ENCODE assay signal across 13 mouse cellular contexts in the genomic region with DNA sequence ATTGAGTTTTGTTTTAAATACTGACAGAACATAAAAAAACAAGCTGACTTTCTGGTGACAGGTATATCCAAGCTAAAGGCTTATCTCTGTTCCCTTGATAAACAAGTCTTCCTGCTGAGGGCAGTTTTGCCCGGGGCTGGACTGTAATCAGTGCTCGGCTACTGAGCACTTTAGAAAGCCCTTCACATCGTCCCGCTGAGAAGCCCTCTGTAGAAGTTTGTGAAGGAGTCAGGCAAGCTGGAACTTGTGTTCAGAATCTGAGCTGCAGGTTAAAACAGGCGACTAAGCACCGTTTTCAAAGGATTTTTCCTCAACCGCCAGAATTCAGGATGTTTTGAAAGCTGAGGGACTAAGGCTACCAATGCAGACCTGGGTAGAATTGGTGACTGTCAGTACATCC. TPM values are rescaled to one million over a fixed set of nuclear protein-coding genes. Genes with fewer than 3 reads are reported as not detected.
DNase-seq lines count a peak whose midpoint lies in the region; ATAC-seq lines count a peak whose summit lies in the region.
"Had no signal": no experiment of that assay in that cellular context is flagged by ENCODE, and none has a peak within 500 bp of the region (broad histone marks: within the 10 kb centered on the region; RNA-seq: fewer than 3 reads in every experiment).

No protein-coding gene starts in this region.

- 1% methylated on average over 7 of the region's 7 CpGs for WGBS in forebrain, embryonic 10.5 days
- 1% methylated on average over 7 of the region's 7 CpGs for WGBS in forebrain, embryonic 14.5 days
- 3% methylated on average over 7 of the region's 7 CpGs for WGBS in hindbrain, embryonic 11.5 days
- 1% methylated on average over 7 of the region's 7 CpGs for WGBS in hindbrain, embryonic 12.5 days

- no peak for DNase-seq in forebrain, embryonic 10.5 days (ENCODE audit: extremely low spot score, low spot score)
- no peak for DNase-seq in forebrain, embryonic 14.5 days (ENCODE audit: low spot score)
- DNase-seq in hindbrain, embryonic 11.5 days (ENCODE audit: low spot score) = peak; percentile 41
- DNase-seq in embryo, embryonic 10.5 days (ENCODE audit: low spot score) = peak; percentile 71
- peak; percentile 19 for DNase-seq in liver
- DNase-seq in lung, postnatal 36 days = no peak
- DNase-seq in cerebellum, adult 11 months = no peak
- DNase-seq: cerebellum, adult 8-10 months; kidney, postnatal 25 days; lung, adult 18-20 months had no signal

- H3K9ac ChIP-seq in forebrain, embryonic 14.5 days (ENCODE audit: low read length) = no peak overlapping the region
- no peak overlapping the region for H3K9ac ChIP-seq in hindbrain, embryonic 11.5 days (ENCODE audit: low read depth, low read length)
- no peak overlapping the region for H3K9ac ChIP-seq in hindbrain, embryonic 12.5 days
- H3K9ac ChIP-seq: hindbrain, embryonic 15.5 days had no signal

- peak overlapping the region; percentile 23; the same call in 1 of the 2 replicates for H3K4me3 ChIP-seq in forebrain, embryonic 10.5 days
- no peak overlapping the region for H3K4me3 ChIP-seq in forebrain, embryonic 14.5 days (ENCODE audit: low read depth, low read length)
- no peak overlapping the region for H3K4me3 ChIP-seq in hindbrain, embryonic 11.5 days (ENCODE audit: low read depth, low read length)
- no peak overlapping the region for H3K4me3 ChIP-seq in hindbrain, embryonic 12.5 days
- H3K4me3 ChIP-seq: hindbrain, embryonic 15.5 days had no signal

- H3K4me1 ChIP-seq in forebrain, embryonic 10.5 days = peaks cover 44% of the 10 kb centered on the region
- 0 out of 2 replicates have a peak, but pooled peaks cover 3% of the 10 kb centered on the region for H3K4me1 ChIP-seq in forebrain, embryonic 14.5 days (ENCODE audit: control insufficient read depth, insufficient read depth, low read length)
- no peaks in the 10 kb centered on the region for H3K4me1 ChIP-seq in hindbrain, embryonic 11.5 days (replicated peaks; ENCODE audit: control insufficient read depth, insufficient read depth, low read length)
- peaks cover 9% of the 10 kb centered on the region; the same call in 1 of the 2 replicates for H3K4me1 ChIP-seq in hindbrain, embryonic 12.5 days

- H3K4me2 ChIP-seq in forebrain, embryonic 14.5 days (ENCODE audit: low read length) = no peak overlapping the region
- H3K4me2 ChIP-seq in hindbrain, embryonic 11.5 days (replicated peaks; ENCODE audit: low read depth, low read length) = 0 out of 2 replicates have a peak overlapping the region, but pooled peaks have one; percentile 17
- H3K4me2 ChIP-seq in hindbrain, embryonic 12.5 days (replicated peaks) = no peak overlapping the region
- H3K4me2 ChIP-seq: hindbrain, embryonic 15.5 days had no signal

- H3K36me3 ChIP-seq in forebrain, embryonic 10.5 days (replicated peaks) = no peaks in the 10 kb centered on the region
- H3K36me3 ChIP-seq in forebrain, embryonic 14.5 days (ENCODE audit: control insufficient read depth, insufficient read depth, low read length) = no peaks in the 10 kb centered on the region
- H3K36me3 ChIP-seq in hindbrain, embryonic 11.5 days (ENCODE audit: control insufficient read depth, insufficient read depth, low read length) = no peaks in the 10 kb centered on the region
- no peaks in the 10 kb centered on the region for H3K36me3 ChIP-seq in hindbrain, embryonic 12.5 days
- H3K36me3 ChIP-seq: hindbrain, embryonic 15.5 days had no signal

- peak overlapping the region; percentile 67 for H3K27ac ChIP-seq in forebrain, embryonic 10.5 days
- H3K27ac ChIP-seq in forebrain, embryonic 14.5 days (ENCODE audit: low read depth, low read length) = no peak overlapping the region
- no peak overlapping the region for H3K27ac ChIP-seq in hindbrain, embryonic 11.5 days (ENCODE audit: low read depth, low read length)
- H3K27ac ChIP-seq in hindbrain, embryonic 12.5 days = no peak overlapping the region
- H3K27ac ChIP-seq: hindbrain, embryonic 15.5 days had no signal

- no peak for ATAC-seq in forebrain, embryonic 14.5 days
- ATAC-seq in hindbrain, embryonic 11.5 days (ENCODE audit: low FRiP score) = no peak
- ATAC-seq in hindbrain, embryonic 12.5 days (ENCODE audit: low FRiP score) = no peak

- no peaks in the 10 kb centered on the region for H3K9me3 ChIP-seq in forebrain, embryonic 10.5 days
- H3K9me3 ChIP-seq in forebrain, embryonic 14.5 days (replicated peaks; ENCODE audit: control insufficient read depth, low read length) = no peaks in the 10 kb centered on the region
- no peaks in the 10 kb centered on the region for H3K9me3 ChIP-seq in hindbrain, embryonic 11.5 days (ENCODE audit: control insufficient read depth, low read length)
- no peaks in the 10 kb centered on the region for H3K9me3 ChIP-seq in hindbrain, embryonic 12.5 days (replicated peaks)
- H3K9me3 ChIP-seq: G1E; hindbrain, embryonic 15.5 days had no signal

- H3K27me3 ChIP-seq in forebrain, embryonic 10.5 days (ENCODE audit: poor library complexity, severe bottlenecking) = no peaks in the 10 kb centered on the region
- H3K27me3 ChIP-seq in forebrain, embryonic 14.5 days (replicated peaks; ENCODE audit: control insufficient read depth, insufficient read depth, low read length) = no peaks in the 10 kb centered on the region
- H3K27me3 ChIP-seq in hindbrain, embryonic 11.5 days (ENCODE audit: control insufficient read depth, insufficient read depth, low read length) = no peaks in the 10 kb centered on the region
- no peaks in the 10 kb centered on the region for H3K27me3 ChIP-seq in hindbrain, embryonic 12.5 days

RNA-seq across cellular contexts. Expression of a gene that starts 7.1 kb away (rescaled TPM):
- polyA plus RNA-seq in forebrain, embryonic 10.5 days (2016; fragmentation: Nextera tagmentation; extraction: Ambion mirVana) = 128 and 141 TPM in 2 replicates
- polyA plus RNA-seq in forebrain, embryonic 14.5 days (2014; fragmentation: Nextera tagmentation; extraction: Ambion mirVana) = 30.6 and 32.9 TPM in 2 replicates
- polyA plus RNA-seq in hindbrain, embryonic 11.5 days (2014; fragmentation: Nextera tagmentation; extraction: Ambion mirVana) = 132 and 133 TPM in 2 replicates
- polyA plus RNA-seq in hindbrain, embryonic 12.5 days (2016; fragmentation: Nextera tagmentation; extraction: Ambion mirVana) = 95.3 and 100 TPM in 2 replicates

RNA-seq across cellular contexts. Expression of a gene that starts 41.9 kb away (rescaled TPM):
- polyA plus RNA-seq in forebrain, embryonic 10.5 days (2016; fragmentation: Nextera tagmentation; extraction: Ambion mirVana) = 126 and 127 TPM in 2 replicates
- polyA plus RNA-seq in forebrain, embryonic 14.5 days (2014; fragmentation: Nextera tagmentation; extraction: Ambion mirVana) = 76.3 and 84.1 TPM in 2 replicates
- polyA plus RNA-seq in hindbrain, embryonic 11.5 days (2014; fragmentation: Nextera tagmentation; extraction: Ambion mirVana) = 56.7 and 82.9 TPM in 2 replicates
- 142 and 148 TPM in 2 replicates for polyA plus RNA-seq in hindbrain, embryonic 12.5 days (2016; fragmentation: Nextera tagmentation; extraction: Ambion mirVana)

Comparison
In these comparisons a context has a peak if more than half of its experiments do, and no peak if none do; other contexts are left out.
1. DNase-seq: peak in hindbrain, embryonic 11.5 days (single experiment), embryo, embryonic 10.5 days (single experiment) and liver (single experiment); none in forebrain, embryonic 10.5 days (single experiment), forebrain, embryonic 14.5 days (single experiment), lung, postnatal 36 days (single experiment) and cerebellum, adult 11 months (single experiment).